Mouse (Mus musculus) urinary bladder, postnatal 4 days (tissue): ENCODE measurements at regions not wholly inside any gene's neighbourhood (a gene's known extent, or its start where the extent isn't known, plus 50 kb on each side); places are given as distances from the start of the nearest gene placed in this dataset.

Source experiments
- DNase-seq, 2 experiments: peaks; one replicate each; pipeline ENCODE4 v3.0.0; 2021 to 2022; ENCODE audit warnings: low spot score in 2 of 2

- no peak for DNase-seq
Observed at GRCm38 (mm10) chr7:70834787-70835461, 468.4 kb upstream of the Nr2f2 start.

GRCm38 (mm10) chr7:70828486-70829195, 462.1 kb upstream of the Nr2f2 start:
- no peak for DNase-seq

GRCm38 (mm10) chr7:70826074-70826473, 459.5 kb upstream of the Nr2f2 start:
- DNase-seq: no peak

- no peak for DNase-seq
Observed at GRCm38 (mm10) chr7:70823020-70823419, 456.5 kb upstream of the Nr2f2 start.

GRCm38 (mm10) chr7:70822310-70822821, 455.8 kb upstream of the Nr2f2 start:
- peak; percentile 48 to 70 for DNase-seq

GRCm38 (mm10) chr7:70821861-70822260, 455.3 kb upstream of the Nr2f2 start:
- DNase-seq: no peak

- DNase-seq: no peak
Observed at GRCm38 (mm10) chr7:70817347-70817913, 450.9 kb upstream of the Nr2f2 start.

- DNase-seq: no peak
Observed at GRCm38 (mm10) chr7:70814391-70814790, 447.9 kb upstream of the Nr2f2 start.

- DNase-seq: no peak
Observed at GRCm38 (mm10) chr7:70813101-70813500, 446.6 kb upstream of the Nr2f2 start.

GRCm38 (mm10) chr7:70810411-70811090, 444.0 kb upstream of the Nr2f2 start:
- no peak for DNase-seq

- no peak for DNase-seq
Observed at GRCm38 (mm10) chr7:70804281-70804680, 437.7 kb upstream of the Nr2f2 start.

- DNase-seq: no peak
Observed at GRCm38 (mm10) chr7:70799976-70800375, 433.4 kb upstream of the Nr2f2 start.

GRCm38 (mm10) chr7:70799031-70799766, 432.7 kb upstream of the Nr2f2 start:
- DNase-seq: no peak

- no peak for DNase-seq
Observed at GRCm38 (mm10) chr7:70796038-70796760, 429.7 kb upstream of the Nr2f2 start.

- DNase-seq: no peak
Observed at GRCm38 (mm10) chr7:70788902-70789796, 422.6 kb upstream of the Nr2f2 start.

GRCm38 (mm10) chr7:70787966-70788365, 421.4 kb upstream of the Nr2f2 start:
- DNase-seq: no peak

- no peak for DNase-seq
Observed at GRCm38 (mm10) chr7:70780742-70781332, 414.3 kb upstream of the Nr2f2 start.

- no peak for DNase-seq
Observed at GRCm38 (mm10) chr7:70777763-70778162, 411.2 kb upstream of the Nr2f2 start.

GRCm38 (mm10) chr7:70769655-70770054, 403.1 kb upstream of the Nr2f2 start:
- DNase-seq: no peak
